Mouse (Mus musculus): ENCODE data around the gene Sash1.
A peak's percentile ranks its signal among the peaks of the same experiment; 100 is the strongest.

Gene Sash1

DNA sequence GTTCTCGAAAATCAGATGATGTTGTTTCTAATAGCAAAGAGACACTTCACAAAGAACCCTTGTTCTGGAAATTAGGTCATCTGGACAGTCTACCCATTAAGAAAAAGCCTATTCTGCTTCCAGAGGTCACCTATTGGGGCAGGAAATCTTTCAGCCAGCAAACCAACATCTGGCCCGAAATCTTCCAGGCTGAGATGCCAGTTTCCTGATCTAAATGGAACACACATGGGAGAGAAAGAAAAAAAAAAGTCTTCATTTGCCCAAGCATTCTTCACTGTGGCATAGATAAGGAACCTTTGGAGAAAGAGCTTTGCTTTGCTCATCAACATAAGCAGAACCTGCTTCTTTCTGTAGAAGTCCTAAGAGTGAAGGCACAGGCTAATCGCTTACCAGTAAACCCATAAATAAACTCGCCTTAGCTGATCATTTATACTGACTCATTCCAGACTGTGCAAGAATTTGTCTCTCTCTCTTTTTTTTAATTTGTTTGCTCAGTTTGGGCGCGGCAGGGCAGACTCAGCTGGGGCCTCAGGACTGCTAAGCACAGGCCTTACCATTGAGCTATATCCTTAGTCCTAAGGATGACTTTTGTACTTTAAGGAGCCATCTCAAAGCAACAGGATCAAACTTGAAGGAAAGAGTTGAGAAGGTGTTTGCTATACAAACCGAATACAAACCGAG, 13.1 kb upstream of the Sash1 start:
- no peak for DNase-seq (ENCODE audit: low spot score in 2 of 2)

DNA sequence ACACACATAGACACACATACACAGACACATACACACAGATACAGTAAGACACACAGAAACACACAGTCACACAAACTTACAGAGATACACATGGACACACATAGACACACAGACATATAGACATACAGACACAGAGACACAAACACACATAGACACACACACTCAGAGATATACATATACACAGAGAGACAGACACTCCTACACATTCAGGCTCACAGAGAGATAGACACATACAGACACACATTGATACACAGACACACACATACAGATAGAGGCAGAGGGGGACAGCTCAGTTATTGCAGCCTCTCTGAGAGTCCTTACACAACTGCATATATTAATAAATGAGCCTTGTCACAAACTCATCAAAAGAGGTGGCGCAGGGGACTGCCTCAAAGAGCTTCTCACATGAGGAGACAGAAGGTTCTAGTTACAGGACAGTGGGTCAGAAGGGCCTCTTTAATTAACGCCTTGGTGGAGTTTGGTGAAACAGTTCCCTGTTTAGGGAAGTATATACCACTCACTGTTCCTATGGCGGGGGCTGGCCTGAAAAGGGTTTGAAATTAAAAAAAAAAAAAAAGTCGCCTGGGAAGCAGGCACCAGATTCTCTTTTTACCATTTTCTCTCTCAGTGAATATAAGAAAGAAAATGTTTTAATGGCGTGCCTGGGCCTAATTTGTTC, 12.4 kb upstream of the Sash1 start:
- DNase-seq (ENCODE audit: low spot score in 2 of 2): no peak

DNA sequence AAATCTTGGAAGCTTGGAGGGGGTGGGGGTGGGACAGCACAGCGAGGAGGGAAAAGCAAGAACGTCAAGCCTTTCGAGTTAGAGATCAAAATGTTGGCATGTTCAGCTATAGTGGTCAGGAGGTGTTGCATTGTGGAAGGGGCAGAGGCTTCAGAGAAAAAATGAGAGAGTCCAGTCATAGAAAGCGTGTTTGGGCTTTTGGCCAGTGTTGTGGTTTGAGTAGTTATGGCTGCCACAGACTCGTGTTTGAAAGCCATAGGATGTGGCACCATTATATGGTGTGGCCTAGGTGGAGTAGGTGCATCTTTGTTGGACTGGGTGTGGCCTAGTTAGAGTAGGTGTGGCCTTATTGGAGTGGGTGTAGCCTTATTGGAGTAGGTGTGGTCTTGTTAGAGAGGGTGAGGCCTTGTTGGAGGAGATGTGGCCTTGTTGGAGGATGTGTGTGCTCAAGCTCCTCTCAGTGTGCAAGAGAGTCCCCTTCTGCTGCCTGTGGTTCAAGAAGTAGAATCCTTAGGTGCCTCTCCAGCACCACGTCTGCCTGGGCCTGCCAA, 9.2 kb upstream of the Sash1 start:
- no peak for DNase-seq (ENCODE audit: low spot score in 2 of 2)

- DNase-seq (ENCODE audit: low spot score in 2 of 2): no peak
Observed at GRCm38 (mm10) chr10:8890511-8890910, 4.6 kb upstream of the Sash1 start.

GRCm38 (mm10) chr10:8889341-8889740, 3.5 kb upstream of the Sash1 start:
- no peak for DNase-seq (ENCODE audit: low spot score in 2 of 2)

DNA sequence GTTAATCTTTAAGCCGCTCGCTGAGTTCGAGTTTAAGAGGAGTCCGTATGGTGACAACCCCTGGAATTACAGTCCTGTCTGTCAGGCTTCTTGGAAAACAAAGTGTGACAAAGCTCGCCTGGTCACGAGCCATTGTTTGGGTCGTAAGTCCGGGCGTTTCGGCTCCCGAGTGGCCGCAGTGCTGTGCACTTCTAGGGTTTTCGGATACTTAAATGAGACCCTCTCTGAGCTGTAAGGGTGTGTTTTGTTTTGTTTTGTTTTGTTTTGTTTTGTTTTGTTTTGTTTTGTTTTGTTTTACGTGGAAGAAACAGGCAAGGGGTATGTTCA, 621 bp upstream of the Sash1 start:
- no peak for DNase-seq (ENCODE audit: low spot score in 2 of 2)

DNA sequence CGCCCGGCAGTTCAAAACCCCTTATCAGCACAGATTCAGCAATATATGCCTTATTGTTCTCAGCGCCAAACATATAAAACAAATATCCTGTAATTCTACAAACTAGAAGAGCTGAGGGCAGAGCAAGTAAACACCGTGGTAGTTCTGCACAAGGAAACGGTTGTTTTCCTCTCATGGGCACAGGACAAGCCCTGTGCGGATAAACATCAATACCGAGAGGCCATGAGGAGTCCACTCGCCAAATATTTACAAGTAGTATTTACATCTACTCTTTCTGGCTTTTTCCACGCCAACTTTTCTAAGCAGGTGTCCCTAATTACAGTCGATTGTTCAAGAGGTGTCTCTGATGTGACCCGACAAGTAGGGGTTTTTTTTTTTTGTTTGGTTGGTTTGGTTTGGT, 669 bp downstream of the Sash1 start:
- no peak for DNase-seq (ENCODE audit: low spot score in 2 of 2)

DNA sequence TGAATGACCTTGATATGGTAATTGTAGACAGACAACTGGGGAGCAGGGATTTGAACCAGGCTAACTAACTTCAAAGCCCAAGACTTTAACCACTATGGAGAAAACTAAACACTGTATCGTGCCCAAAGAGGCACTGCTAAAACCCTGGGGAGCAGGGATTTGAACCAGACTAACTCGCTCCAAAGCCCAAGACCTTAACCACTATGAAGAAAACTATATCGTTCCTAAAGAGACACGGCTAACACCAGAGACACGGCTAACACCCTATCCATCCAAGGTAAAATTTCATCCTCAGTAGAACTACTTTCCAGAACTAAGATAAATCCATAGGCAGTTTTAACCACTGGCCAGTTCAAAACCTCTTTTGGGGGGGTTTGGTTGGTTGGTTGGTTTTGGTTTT, 1.3 kb downstream of the Sash1 start:
- DNase-seq (ENCODE audit: low spot score in 2 of 2): no peak

DNA sequence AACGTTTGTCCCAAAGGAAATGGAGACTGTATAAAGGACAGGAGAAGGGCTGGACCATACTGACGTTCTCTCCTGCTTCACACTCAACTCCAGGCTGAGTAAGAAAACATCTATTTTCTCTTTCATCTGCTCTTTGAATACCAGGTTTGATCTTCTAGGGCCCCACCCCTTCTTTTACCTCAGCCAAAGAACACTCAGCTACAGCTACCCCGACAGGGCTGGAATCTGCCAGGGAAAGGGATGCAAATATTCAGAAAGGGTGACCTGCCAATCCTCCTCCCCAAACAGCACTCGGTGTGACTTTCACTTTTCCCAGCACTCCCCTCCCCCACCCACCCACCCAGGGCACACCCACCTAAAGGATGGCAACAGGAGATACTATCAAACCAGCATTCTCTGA, 2.2 kb downstream of the Sash1 start:
- DNase-seq (ENCODE audit: low spot score in 2 of 2): no peak

- no peak for DNase-seq (ENCODE audit: low spot score in 2 of 2)
Observed at GRCm38 (mm10) chr10:8881736-8882135, 4.1 kb downstream of the Sash1 start.

DNA sequence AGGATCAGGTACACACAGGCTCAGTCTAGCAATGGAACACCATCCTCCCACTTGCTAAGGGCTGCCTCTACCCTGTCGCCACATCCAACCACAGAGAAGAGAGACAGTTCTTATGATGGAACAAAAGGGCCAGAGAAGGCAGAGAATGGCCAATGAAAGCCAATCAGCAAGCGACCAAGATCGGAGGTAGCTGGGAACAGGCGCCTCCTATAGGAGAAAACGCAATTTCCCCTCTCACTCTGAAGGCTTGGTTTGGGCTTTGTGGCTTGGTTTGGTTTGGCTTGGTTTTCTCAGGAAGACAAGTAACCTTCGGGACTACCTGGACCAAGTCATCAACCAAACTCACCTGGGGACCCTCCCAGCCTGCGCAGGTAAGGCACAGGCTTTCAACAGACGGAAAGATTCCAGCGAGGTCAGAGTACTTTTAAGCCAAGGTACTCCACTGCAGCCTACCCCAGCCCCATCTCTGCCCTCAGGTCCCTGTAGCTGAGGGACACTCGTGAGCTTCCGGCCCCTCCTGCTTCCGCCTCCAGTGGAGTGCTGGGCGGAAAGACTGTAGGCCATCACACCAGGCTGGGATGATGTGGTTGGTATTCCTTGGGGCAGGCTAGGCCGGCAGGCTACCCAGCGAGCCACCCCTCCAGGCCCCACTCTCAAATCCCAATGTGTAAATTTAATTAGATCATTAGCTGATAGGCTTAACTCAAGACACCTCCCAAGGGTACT, 4.8 kb downstream of the Sash1 start:
- DNase-seq (ENCODE audit: low spot score in 2 of 2): no peak

DNA sequence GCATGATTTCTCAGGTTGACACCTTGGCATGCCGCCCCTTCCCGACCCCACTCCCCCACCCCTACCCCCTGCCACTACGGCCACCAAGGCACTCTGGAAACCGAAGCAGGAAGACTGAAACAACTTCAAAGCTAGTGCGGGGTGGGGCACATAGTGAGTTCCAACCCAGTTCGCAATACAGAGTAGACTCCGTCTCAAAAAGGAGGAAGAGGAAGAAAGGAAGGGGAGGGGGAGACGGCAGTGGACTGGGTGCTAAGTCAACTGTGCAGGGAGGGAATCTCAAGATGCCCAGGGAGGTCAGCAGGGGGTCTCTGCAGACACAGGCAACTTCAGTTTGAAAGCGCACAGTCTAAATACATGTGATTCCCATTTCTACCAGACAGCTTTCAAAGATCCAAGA, 7.0 kb downstream of the Sash1 start:
- no peak for DNase-seq (ENCODE audit: low spot score in 2 of 2)

DNA sequence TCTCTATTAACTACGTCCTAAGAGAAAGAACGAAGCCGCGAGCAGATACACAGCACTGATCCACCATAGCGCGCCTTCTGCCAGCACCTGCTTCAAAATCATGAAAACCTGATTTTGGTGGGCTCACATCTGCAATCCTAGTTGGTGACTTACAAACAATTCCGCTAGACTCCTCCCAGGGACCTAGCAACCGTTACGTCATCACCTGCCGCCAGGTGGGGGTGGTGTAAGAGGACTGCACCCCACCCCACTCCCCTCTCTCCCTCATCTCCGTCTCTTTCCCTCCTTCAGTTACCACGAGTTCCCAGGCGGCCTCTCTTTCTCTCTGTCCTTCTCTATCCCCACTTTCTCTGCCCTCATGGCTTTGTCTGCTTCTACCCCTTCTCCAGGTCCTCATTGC, 7.5 kb downstream of the Sash1 start:
- DNase-seq (ENCODE audit: low spot score in 2 of 2): no peak

- DNase-seq (ENCODE audit: low spot score in 2 of 2): no peak
Observed at GRCm38 (mm10) chr10:8873631-8874370, 12.1 kb downstream of the Sash1 start.

- DNase-seq (ENCODE audit: low spot score in 2 of 2): no peak
Observed at GRCm38 (mm10) chr10:8872788-8873187, 13.1 kb downstream of the Sash1 start.

DNA sequence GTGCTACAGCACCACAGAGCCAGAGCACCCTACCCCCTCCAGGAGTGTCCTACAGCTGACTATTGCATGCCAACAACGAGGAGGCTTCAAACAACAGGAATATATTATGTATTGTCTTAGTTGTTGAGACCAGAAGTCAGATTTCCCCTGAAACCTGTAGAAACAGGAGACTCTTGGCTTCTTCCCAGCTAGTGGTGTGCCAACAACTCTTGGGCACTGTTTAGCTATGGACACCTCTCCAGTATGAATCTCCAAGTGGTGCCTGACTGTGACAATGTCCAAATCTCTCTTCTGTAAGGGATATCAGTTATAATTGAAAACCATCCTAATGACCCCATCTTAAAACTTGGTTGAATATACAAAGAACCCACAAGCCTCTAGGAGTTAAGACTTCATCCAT, 13.9 kb downstream of the Sash1 start:
- DNase-seq (ENCODE audit: low spot score in 2 of 2): no peak

- DNase-seq (ENCODE audit: low spot score in 2 of 2): no peak
Observed at GRCm38 (mm10) chr10:8870368-8870767, 15.5 kb downstream of the Sash1 start.

GRCm38 (mm10) chr10:8866062-8866642, 19.7 kb downstream of the Sash1 start:
- peak in 1 of 2 experiments; percentile 16 for DNase-seq (ENCODE audit: low spot score in 2 of 2)

DNA sequence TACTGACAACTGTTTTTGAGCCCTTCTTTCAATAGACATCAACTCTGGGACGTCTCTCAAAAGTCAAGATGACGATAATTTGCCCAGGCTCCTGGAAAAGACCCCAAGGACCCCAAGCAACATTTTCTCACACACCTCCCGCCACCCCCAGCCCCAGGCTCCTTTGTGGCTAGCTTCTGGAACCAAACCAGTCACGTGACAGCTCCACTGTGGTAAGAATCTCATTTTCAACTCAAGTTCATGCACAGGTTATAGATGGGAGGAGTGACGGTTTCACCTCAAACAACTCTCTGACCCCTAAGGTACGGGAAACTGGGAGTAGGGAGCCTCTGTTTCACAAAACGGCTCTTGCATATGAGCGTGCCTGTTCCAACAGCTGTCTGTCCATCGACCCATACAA, 25.2 kb downstream of the Sash1 start:
- no peak for DNase-seq (ENCODE audit: low spot score in 2 of 2)

- DNase-seq (ENCODE audit: low spot score in 2 of 2): no peak
Observed at GRCm38 (mm10) chr10:8858718-8859117, 27.2 kb downstream of the Sash1 start.

DNA sequence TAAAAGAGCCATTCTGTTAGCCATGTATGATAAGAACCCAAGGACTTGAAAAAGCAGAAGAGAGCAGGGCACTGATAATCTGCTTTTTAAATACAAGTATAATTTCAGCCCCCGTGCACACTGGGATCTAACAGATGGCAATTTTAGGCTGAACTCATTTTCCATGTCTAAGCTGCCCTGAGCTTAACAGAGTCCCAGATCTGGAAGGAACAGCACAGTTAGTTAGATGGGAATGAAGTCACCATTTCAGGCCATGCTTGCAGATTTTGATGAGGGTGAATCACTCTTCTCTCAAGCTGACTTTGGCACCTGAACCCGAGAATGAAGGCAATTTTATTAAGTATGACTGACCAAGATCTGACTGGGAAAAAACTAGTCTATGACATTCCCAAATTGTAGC, 28.9 kb downstream of the Sash1 start:
- no peak for DNase-seq (ENCODE audit: low spot score in 2 of 2)

- DNase-seq (ENCODE audit: low spot score in 2 of 2): no peak
Observed at GRCm38 (mm10) chr10:8853326-8853725, 32.5 kb downstream of the Sash1 start.
